Mouse (Mus musculus): Measurements from ENCODE around the gene Spata18.

Gene Spata18

DNA sequence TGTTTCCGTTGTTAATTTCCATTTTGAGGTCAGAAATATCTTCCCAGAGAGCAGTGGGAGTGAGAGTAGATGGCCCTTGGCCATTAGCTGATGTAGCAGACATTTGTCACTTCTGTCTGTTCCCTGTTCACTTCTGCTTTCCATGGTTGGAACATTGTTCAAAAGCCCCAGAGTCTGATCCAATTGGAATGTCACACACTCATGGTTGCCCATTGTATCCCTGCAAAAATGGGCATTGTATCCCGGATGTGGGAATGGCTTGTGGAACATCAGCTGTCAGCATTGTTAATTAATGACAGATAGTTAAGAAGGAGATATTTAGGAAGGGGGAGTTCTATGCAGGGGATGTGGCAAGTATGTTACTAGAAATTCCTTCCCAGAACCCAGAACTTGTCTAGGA lies 65.8 kb downstream of the Spata18 start:
- no peak for DNase-seq (ENCODE audit: low spot score)

DNA sequence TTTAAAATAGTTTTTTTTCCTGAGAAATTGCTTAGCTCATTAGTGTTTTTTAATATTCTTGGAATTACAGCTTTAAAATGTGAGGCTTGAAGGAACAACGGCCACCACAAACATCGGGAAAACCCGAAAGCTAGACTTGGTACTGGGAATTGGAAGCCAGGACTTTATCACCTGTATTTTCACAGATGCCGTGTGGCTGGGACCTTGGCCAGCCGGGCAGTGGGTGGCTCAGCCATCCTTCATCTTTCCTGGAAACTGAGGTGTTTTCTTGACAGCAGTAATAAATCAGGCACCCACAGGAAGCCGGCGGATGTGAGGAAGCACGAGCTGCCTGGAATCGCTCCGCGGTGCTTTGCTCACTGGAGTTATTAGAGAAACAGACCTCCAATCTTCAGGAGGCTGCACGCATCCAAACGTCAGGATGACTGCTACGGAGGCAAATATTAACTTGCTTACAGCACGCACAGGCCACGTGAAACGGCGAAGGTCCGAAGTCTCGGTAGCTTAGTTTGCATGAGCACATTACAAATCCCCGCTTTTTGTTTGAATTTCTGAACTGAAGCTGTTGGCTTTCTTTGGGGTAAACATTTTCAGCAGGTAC lies 70.6 kb downstream of the Spata18 start:
- no peak for DNase-seq (ENCODE audit: low spot score)

DNA sequence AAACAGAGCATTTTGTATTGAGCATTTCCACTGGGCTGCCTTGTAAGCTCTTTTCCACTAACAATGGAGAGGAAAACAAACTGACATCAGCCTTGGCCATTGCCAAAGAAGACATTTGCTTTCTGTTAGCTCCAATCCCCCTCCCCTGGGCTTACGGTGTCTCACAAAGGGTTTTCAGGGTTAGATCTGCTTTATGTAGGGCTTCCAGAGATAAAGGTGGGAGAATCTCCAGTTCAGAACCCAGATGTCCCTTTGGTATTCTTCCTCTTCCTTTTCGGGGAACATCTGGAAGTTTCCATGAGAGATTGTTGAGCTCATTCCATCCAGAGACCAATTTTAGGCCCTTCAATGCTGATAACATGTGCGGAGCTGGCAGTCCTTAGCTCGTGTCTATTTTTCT lies 74.8 kb downstream of the Spata18 start:
- no peak for DNase-seq (ENCODE audit: low spot score)

DNA sequence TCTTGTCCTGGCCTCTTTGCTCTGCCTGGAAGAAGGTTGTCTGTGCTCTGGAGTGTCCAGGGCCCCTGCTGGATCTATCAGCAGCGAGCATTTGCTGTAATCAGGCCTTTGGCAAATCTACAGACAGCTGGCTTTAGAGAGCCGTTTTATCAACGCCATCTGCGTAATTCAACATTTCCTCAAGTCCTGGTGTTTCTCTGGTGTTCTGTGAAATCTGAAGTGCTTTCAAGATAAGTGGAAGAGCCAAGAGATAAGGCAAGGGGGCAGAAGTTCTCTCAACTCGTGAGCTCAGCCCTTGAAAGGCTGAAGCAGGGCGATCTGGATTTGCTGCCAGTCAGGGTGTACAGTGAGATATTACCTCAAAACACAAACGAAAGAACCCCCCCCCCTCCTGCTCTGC lies 77.5 kb downstream of the Spata18 start:
- no peak for DNase-seq (ENCODE audit: low spot score)

Data from c-Kit-positive CD71-positive TER-119-positive erythroid progenitor cells, embryonic 14.5 days (primary cell).